Mouse (Mus musculus) heart, postnatal 0 days (tissue): ENCODE measurements around the gene Scyl1.

Experiments used
- CTCF ChIP-seq: IDR thresholded peaks from 2 replicates; pipeline ENCODE4 v1.5.1; 2016; ENCODE audit warnings: antibody characterized with exemption, control low read depth, low read depth
- EP300 ChIP-seq: IDR thresholded peaks from 2 replicates; pipeline ENCODE4 v1.6.1; 2016; ENCODE audit warnings: antibody characterized with exemption, low read depth

- TF ChIP-seq CTCF (no peak), EP300 (no peak)
Observed at GRCm38 (mm10) chr19:5815928-5816327, 44.7 kb upstream of the Scyl1 start.
